Mouse (Mus musculus) spleen, adult 18-20 months (tissue): ENCODE data around the gene Rdh9.

Source experiments
- DNase-seq, 2 experiments: peaks; one replicate each; pipeline ENCODE4 v3.0.0; 2022; ENCODE audit warnings: mixed read lengths in 2 of 2

Rdh9 gene

GRCm38 (mm10) chr10:127776011-127776410, at the start of gene Rdh9:
Rdh9 (plus strand) TSS chr10:127776386.
- no peak for DNase-seq

DNA sequence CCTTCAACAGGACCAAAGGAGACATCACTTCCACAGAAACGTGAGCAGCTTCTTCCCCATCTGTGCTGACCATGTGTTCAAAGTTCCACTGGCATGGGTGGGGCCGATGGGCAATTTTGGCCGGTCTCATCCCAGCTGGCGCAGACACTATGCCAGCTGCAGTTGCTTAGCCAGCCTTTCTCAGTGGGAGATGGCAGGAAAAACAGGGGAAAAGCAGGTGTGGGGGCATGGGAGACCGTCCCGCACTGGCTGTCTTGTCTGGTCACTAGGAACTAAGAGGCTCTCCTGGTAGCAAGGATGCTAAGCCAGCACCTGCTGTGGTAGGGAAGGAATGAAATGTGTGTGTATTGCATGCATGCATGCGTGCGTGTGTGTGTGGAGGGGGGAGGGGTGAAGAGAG, 47.7 kb upstream of the Rdh9 start:
- no peak for DNase-seq

- DNase-seq = no peak
Measured at GRCm38 (mm10) chr10:127730285-127730932, 45.8 kb upstream of the Rdh9 start.

- no peak for DNase-seq
Measured at GRCm38 (mm10) chr10:127730933-127731310, 45.3 kb upstream of the Rdh9 start.

- no peak for DNase-seq
Measured at GRCm38 (mm10) chr10:127731397-127731796, 44.8 kb upstream of the Rdh9 start.

- DNase-seq = no peak
Measured at GRCm38 (mm10) chr10:127734434-127734833, 41.8 kb upstream of the Rdh9 start.

DNA sequence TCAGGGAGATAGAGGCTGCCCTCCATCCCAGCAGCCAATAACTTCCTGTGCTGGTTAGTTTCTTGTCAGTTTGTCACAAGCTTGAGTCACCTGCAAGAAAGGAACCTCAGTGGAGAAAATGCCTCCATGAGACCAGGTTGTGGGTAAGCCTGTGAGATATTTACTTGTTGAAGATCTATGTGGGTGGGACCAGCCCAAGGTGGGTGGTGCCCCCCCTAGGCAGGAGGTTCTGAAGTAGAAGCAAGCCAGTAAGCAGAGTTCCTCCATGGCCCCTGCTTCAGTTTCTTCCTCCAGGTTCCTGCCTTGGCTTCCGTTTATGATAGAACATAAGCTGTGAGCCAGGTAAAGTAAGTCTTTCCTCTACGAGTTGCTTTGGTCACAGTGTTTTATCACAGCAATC, 39.9 kb upstream of the Rdh9 start:
- DNase-seq = no peak

DNA sequence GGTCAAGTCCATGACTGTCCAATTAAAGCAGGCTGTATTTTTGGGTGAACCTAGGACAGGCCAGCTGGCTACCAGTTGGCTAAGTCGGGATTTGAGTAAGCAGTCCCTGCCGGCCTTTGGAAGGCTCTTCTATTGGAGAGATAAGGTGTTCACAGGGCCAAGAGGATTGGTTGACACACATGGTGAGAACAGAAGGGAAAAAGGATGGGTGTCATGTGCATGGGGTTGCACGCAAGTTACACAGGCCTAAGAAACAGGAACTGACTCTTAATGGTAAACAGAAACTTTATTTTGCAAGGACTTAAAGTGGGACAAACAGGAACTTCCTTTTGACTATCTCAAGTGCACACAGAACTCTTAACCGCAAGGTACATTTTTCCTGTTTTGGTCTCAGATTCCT, 39.3 kb upstream of the Rdh9 start:
- no peak for DNase-seq

- no peak for DNase-seq
Measured at GRCm38 (mm10) chr10:127737552-127737951, 38.6 kb upstream of the Rdh9 start.

- DNase-seq = peak in 1 of 2 experiments; percentile 44
Measured at GRCm38 (mm10) chr10:127738151-127738882, 37.9 kb upstream of the Rdh9 start.

DNA sequence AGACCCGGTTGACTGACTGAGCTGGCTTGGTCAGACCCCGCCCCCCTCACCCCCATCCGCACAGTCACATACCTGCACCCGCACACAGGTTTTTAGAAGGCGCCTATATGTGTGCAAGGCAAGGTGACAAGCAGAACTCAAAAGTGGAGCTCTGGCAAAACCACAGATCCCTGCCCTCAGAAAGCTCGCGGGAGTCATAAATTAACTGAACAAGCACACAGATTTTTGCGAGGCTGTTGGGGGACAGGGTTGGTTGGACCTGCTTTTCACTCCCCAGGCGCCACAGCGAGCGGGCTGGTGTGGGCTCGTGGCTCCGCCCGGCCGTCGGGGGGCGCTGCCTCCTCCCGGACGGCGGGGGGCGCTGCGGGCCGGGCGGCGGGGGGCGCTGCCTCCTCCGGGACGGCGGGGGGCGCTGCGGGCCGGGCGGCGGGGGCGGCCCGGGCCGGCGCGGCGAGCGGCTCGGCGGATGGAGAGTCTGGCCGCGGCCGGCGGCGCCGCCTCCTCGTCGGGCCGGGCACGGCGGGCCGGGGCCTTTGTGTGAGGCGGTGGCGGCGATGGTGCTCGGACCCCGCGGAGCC, 37.0 kb upstream of the Rdh9 start, which contains the start of gene Zbtb39:
TSS of gene Zbtb39 (plus strand) at position 456 of the 578 bp plus-strand sequence.
- peak; percentile 73 to 83 for DNase-seq

DNA sequence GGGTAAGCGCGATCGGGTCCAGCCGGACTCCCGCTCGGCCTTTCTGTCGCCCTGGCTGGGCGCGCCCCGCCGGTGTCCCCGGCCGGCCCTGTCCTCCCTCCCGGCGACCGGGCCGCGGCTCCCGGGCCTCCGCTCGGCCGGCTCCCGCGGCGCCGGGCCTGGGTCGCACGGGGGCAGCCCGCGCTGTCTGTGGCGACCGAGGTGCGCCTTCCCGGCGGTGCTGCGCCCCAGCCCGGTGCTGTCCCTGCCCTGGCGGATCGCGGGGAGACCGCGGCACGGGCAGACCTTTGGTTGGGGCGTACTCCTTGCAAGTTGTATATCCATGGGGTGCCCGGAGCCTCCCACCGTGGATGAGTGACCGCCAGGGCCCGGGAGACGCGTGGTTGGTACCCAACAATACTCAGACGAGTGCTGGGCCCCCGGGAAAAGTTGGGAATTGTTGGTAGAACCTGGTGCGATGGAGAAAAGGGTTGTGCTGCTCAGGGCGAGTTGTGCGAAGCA, 36.5 kb upstream of the Rdh9 start:
- no peak for DNase-seq

GRCm38 (mm10) chr10:127744661-127745060, 31.5 kb upstream of the Rdh9 start:
- peak in 1 of 2 experiments; percentile 24 for DNase-seq

DNA sequence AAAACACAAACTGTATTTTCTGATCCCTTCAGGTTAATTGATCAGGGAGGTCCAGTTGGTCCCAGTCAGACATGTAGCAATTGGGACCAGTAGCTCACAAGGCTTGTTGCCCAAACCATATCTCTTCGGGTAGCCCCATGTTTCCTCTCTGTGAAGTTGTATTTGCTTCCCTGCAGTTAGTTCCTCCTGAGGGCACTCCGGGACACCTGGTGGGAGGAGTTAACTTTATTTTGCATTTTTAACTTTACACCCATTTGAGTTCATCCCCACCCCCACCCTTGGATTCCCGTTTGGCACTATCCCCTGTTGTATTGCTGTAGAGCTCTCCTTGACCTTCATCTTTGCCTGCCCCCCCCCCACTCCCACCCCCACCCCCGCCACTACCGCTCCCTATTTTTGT, 30.3 kb upstream of the Rdh9 start:
- DNase-seq = no peak

DNA sequence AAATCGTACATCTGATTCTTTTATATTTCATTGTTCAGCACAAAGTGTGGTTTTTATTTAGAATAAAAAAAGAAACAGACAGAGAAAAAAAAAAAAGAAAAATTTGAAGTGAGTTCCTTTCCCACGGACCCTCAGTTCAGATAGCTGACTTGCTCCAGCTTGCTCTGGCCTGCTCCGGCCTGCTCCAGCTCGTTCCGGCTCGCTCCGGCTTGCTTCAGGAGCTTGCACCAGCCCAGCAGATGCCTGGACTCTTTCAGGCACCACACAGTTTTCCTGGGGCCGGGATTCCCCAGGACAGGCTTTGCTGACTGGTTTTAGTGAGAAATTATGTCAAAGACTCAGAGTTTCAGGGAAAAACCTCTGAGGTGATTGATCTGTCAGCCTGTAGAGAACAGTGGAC, 28.9 kb upstream of the Rdh9 start:
- DNase-seq = no peak

DNA sequence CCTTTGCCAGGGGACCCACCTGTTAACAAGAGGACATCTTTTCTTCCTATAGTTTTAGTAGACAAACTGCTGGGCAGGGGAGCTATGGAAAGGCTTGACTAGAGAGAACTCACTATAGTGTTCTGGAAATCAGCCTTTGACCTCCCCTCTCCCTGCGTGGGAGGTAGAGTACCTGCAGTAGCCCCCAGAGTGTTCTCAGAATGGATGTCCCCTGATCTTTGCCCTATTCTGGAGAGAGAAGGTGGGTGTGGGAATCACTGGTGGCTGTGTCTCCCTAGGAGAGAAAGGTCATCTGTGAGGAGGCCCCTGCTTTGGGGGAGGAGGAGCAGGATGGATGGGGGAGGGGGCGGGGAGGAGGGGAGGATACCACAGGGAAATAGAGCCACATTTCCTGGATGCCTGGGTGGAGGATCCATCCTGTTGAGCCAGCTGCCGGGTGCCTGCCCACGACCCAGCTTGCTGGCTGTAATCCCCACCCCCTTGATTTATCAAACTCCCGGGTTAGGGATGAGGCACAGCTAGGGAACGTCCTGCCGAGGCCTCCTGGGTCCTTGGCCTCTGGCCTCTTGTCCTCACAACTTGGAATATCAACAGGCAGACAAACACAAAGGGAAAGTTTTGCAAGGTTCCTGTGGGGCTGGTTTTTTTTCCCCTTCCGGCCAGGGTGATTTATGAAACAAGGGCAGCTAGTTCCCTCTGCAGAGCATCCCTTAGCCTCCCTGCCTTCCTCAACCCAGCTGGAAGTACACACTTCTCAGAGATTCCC, 27.2 kb upstream of the Rdh9 start:
- DNase-seq = no peak

DNA sequence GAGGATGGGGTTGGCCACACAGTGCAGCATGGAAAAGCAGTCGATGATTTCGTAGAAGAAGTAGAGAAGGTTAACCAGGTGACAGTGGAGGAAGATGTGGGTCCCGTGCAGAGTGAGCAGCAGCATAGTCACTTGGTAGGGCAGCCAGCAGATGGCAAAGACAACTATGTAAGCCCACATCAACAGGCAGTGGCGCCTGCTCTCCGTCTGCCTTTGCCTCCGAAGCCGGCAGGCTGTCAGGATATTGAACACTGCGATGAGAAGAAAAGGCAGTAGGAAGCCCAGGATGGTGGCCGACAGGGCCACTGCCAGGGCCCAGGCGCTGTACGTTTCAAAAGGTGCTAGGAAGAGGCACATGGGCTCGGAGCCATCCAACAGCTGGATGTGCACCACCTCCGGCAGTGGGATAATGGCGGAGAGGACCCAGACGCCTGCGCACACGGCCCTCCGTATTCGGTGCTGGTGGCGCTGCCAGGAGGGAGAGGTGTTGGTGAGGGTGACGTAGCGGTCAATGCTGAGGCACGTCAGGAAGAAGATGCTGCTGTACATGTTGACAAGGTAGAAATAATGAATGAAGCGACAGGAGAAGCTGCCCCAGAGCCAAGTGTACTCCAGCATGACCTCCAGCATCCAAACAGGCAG, 25.9 kb upstream of the Rdh9 start:
- no peak for DNase-seq

- no peak for DNase-seq
Measured at GRCm38 (mm10) chr10:127751548-127751947, 24.6 kb upstream of the Rdh9 start, which contains the start of gene Gpr182. Gpr182 (minus strand) TSS chr10:127751732.

DNA sequence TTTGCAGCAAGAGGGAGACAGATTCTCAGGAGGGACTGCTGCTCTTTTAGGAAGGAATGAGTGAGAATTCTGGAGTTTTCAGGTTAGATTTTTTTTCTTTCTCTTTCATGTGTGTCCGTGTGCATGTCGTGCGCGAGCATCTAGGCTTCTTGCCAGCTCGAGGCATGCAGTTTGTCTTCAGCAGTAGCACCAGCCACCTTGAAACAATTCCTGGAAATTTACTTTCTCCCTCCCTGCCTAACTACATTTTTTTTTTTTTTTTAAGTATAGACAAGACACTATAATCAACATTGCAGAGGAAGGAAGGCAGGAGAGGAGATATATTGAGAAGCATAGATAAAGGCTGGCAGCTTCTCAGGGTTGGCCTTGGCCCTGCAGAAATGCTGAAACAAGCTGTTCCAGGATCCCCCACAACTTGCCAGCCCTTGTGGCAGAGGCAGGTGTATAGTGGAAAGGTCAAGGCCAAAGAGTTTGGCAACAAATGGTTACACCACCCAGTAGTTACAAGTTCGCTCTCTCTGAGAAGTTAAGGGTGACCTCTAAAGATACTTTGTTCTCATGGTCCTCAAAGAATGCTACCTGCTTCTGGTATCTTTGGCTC, 21.5 kb upstream of the Rdh9 start:
- DNase-seq = no peak

- no peak for DNase-seq
Measured at GRCm38 (mm10) chr10:127755246-127755645, 20.9 kb upstream of the Rdh9 start.

- no peak for DNase-seq
Measured at GRCm38 (mm10) chr10:127755770-127756468, 20.3 kb upstream of the Rdh9 start.
